13 mouse cellular contexts compared by ENCODE assay signal in the genomic region with DNA sequence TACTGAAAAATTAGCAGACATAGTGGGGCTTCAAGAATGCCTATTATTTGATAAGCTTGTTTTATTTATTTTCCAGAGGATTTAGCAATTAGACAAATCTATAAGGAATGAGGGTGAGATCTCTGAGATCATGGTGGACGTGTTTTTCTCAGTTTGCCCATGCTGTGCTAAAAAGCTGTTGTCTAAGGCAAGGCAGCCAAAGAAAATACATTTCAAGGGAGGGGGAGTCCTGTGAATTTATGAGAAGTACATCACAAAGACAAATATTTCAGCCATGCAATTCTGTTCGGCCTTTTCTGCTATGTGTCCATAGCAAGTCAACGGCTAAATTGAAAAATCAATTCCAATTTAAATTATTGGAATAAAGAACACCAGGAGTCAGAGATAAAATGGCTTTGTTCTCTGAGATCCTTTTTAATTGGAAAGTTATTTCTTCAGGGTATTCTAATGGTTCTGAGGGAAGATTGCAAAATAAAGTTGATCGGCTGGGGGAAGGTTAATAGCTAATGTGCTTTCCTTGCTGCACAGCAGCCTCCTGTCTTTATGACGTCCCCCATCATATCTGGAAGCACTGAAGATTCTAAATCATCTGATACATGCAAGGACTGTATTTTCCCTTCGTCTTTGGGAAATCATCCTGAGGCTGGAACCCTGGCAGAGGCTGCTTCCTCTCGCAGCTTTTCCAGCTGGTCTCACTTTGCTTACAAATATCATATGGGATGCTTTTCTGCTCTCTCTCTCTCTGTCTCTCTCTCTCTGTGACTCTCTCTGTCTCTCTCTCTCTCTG.
A peak's percentile ranks its signal among the peaks of the same experiment; 100 is the strongest.
DNase-seq lines count a peak whose midpoint lies in the region; ATAC-seq lines count a peak whose summit lies in the region.
"Had no signal": no experiment of that assay in that cellular context is flagged by ENCODE, and none has a peak within 500 bp of the region (broad histone marks: within the 10 kb centered on the region; RNA-seq: fewer than 3 reads in every experiment).

No protein-coding gene starts in this region.

- WGBS in embryonic facial prominence, embryonic 11.5 days: 41% methylated on average over 7 of the region's 7 CpGs
- 47% methylated on average over 7 of the region's 7 CpGs for WGBS in embryonic facial prominence, embryonic 10.5 days
- 45% methylated on average over 7 of the region's 7 CpGs for WGBS in kidney, embryonic 15.5 days
- WGBS in hindbrain, embryonic 14.5 days: 18% methylated on average over 7 of the region's 7 CpGs
- WGBS in neural tube, embryonic 13.5 days: 17% methylated on average over 7 of the region's 7 CpGs

- H3K9me3 ChIP-seq in embryonic facial prominence, embryonic 11.5 days (replicated peaks; ENCODE audit: control insufficient read depth, low read length): no peaks in the 10 kb centered on the region
- no peaks in the 10 kb centered on the region for H3K9me3 ChIP-seq in embryonic facial prominence, embryonic 10.5 days
- H3K9me3 ChIP-seq in kidney, embryonic 15.5 days (replicated peaks): no peaks in the 10 kb centered on the region
- no peaks in the 10 kb centered on the region for H3K9me3 ChIP-seq in hindbrain, embryonic 14.5 days (ENCODE audit: control insufficient read depth, low read length)
- no peaks in the 10 kb centered on the region for H3K9me3 ChIP-seq in neural tube, embryonic 13.5 days
- H3K9me3 ChIP-seq: embryonic facial prominence, embryonic 15.5 days; neural tube, embryonic 12.5 days had no signal

- no peak overlapping the region for H3K27ac ChIP-seq in embryonic facial prominence, embryonic 11.5 days (replicated peaks; ENCODE audit: low read depth, low read length)
- H3K27ac ChIP-seq in embryonic facial prominence, embryonic 10.5 days (replicated peaks): no peak overlapping the region
- H3K27ac ChIP-seq in kidney, embryonic 15.5 days: no peak overlapping the region
- H3K27ac ChIP-seq in hindbrain, embryonic 14.5 days: peak overlapping the region; percentile 56
- peak overlapping the region; percentile 78 for H3K27ac ChIP-seq in neural tube, embryonic 13.5 days (replicated peaks)
- H3K27ac ChIP-seq: embryonic facial prominence, embryonic 15.5 days; neural tube, embryonic 12.5 days had no signal

- no peak for ATAC-seq in embryonic facial prominence, embryonic 11.5 days (replicated peaks; ENCODE audit: insufficient number of reproducible peaks, low FRiP score, low TSS enrichment, low read depth)
- no peak for ATAC-seq in kidney, embryonic 15.5 days (replicated peaks; ENCODE audit: low FRiP score)
- ATAC-seq in hindbrain, embryonic 14.5 days (ENCODE audit: low FRiP score): peak; percentile 51; the same call in 1 of the 2 replicates
- ATAC-seq in neural tube, embryonic 13.5 days (ENCODE audit: low read depth): peak; percentile 61; the same call in 1 of the 2 replicates

- H3K4me2 ChIP-seq in embryonic facial prominence, embryonic 11.5 days (ENCODE audit: low read depth, low read length): no peak overlapping the region
- H3K4me2 ChIP-seq in kidney, embryonic 15.5 days: no peak overlapping the region
- peak overlapping the region; percentile 15; the same call in 1 of the 2 replicates for H3K4me2 ChIP-seq in hindbrain, embryonic 14.5 days (replicated peaks)
- peak overlapping the region; percentile 13; the same call in 1 of the 2 replicates for H3K4me2 ChIP-seq in neural tube, embryonic 13.5 days
- H3K4me2 ChIP-seq: embryonic facial prominence, embryonic 15.5 days; neural tube, embryonic 12.5 days had no signal

- DNase-seq in embryonic facial prominence, embryonic 11.5 days (ENCODE audit: low spot score): peak; percentile 30
- no peak for DNase-seq in embryonic facial prominence, embryonic 10.5 days (ENCODE audit: low spot score)
- DNase-seq in kidney, postnatal 10 days: peak; percentile 30
- DNase-seq in hindbrain, embryonic 14.5 days (ENCODE audit: low spot score): peak; percentile 37
- DNase-seq in adrenal gland, adult 8-10 months: no peak
- DNase-seq in thymus, postnatal 0 days (ENCODE audit: low spot score): no peak
- DNase-seq: adrenal gland, adult 2 months; B cell, adult 2 months; liver had no signal

- no peaks in the 10 kb centered on the region for H3K27me3 ChIP-seq in embryonic facial prominence, embryonic 11.5 days (ENCODE audit: control insufficient read depth, insufficient read depth, low read length)
- no peaks in the 10 kb centered on the region for H3K27me3 ChIP-seq in embryonic facial prominence, embryonic 10.5 days (replicated peaks; ENCODE audit: low read depth, poor library complexity, severe bottlenecking)
- no peaks in the 10 kb centered on the region for H3K27me3 ChIP-seq in kidney, embryonic 15.5 days
- H3K27me3 ChIP-seq in hindbrain, embryonic 14.5 days (ENCODE audit: control insufficient read depth, insufficient read depth, low read length): no peaks in the 10 kb centered on the region
- H3K27me3 ChIP-seq in neural tube, embryonic 13.5 days: no peaks in the 10 kb centered on the region
- H3K27me3 ChIP-seq: embryonic facial prominence, embryonic 15.5 days; neural tube, embryonic 12.5 days had no signal

- H3K36me3 ChIP-seq in embryonic facial prominence, embryonic 11.5 days (replicated peaks; ENCODE audit: control insufficient read depth, insufficient read depth, low read depth, low read length): no peaks in the 10 kb centered on the region
- no peaks in the 10 kb centered on the region for H3K36me3 ChIP-seq in embryonic facial prominence, embryonic 10.5 days (replicated peaks)
- H3K36me3 ChIP-seq in kidney, embryonic 15.5 days: no peaks in the 10 kb centered on the region
- no peaks in the 10 kb centered on the region for H3K36me3 ChIP-seq in hindbrain, embryonic 14.5 days (replicated peaks; ENCODE audit: control insufficient read depth, insufficient read depth)
- H3K36me3 ChIP-seq in neural tube, embryonic 13.5 days: no peaks in the 10 kb centered on the region
- H3K36me3 ChIP-seq: embryonic facial prominence, embryonic 15.5 days; neural tube, embryonic 12.5 days had no signal

- no peak overlapping the region for H3K9ac ChIP-seq in embryonic facial prominence, embryonic 11.5 days (replicated peaks; ENCODE audit: low read length)
- H3K9ac ChIP-seq in kidney, embryonic 15.5 days: no peak overlapping the region
- peak overlapping the region; percentile 12; the same call in 1 of the 2 replicates for H3K9ac ChIP-seq in hindbrain, embryonic 14.5 days
- no peak overlapping the region for H3K9ac ChIP-seq in neural tube, embryonic 13.5 days
- H3K9ac ChIP-seq: embryonic facial prominence, embryonic 15.5 days; neural tube, embryonic 12.5 days had no signal

- H3K4me3 ChIP-seq in embryonic facial prominence, embryonic 11.5 days (ENCODE audit: low read depth, low read length): no peak overlapping the region
- no peak overlapping the region for H3K4me3 ChIP-seq in embryonic facial prominence, embryonic 10.5 days
- no peak overlapping the region for H3K4me3 ChIP-seq in kidney, embryonic 15.5 days (replicated peaks)
- no peak overlapping the region for H3K4me3 ChIP-seq in hindbrain, embryonic 14.5 days (replicated peaks; ENCODE audit: low read length)
- H3K4me3 ChIP-seq in neural tube, embryonic 13.5 days: no peak overlapping the region
- H3K4me3 ChIP-seq: embryonic facial prominence, embryonic 15.5 days; neural tube, embryonic 12.5 days had no signal

- no peaks in the 10 kb centered on the region for H3K4me1 ChIP-seq in embryonic facial prominence, embryonic 11.5 days (ENCODE audit: control insufficient read depth, insufficient read depth, low read length)
- peaks cover 7% of the 10 kb centered on the region; the same call in 1 of the 2 replicates for H3K4me1 ChIP-seq in embryonic facial prominence, embryonic 10.5 days
- H3K4me1 ChIP-seq in kidney, embryonic 15.5 days: no peaks in the 10 kb centered on the region
- 0 out of 2 replicates have a peak, but pooled peaks cover 5% of the 10 kb centered on the region for H3K4me1 ChIP-seq in hindbrain, embryonic 14.5 days (replicated peaks; ENCODE audit: control insufficient read depth, insufficient read depth, low read length)
- H3K4me1 ChIP-seq in neural tube, embryonic 13.5 days (replicated peaks): 0 out of 2 replicates have a peak, but pooled peaks cover 7% of the 10 kb centered on the region
- H3K4me1 ChIP-seq: embryonic facial prominence, embryonic 15.5 days; neural tube, embryonic 12.5 days had no signal

Comparison
In these comparisons a context has a peak if more than half of its experiments do, and no peak if none do; other contexts are left out.
1. DNase-seq: peak in embryonic facial prominence, embryonic 11.5 days (single experiment), kidney, postnatal 10 days (single experiment) and hindbrain, embryonic 14.5 days (single experiment); none in embryonic facial prominence, embryonic 10.5 days (single experiment), adrenal gland, adult 8-10 months (single experiment) and thymus, postnatal 0 days (single experiment).
2. ATAC-seq: peak in hindbrain, embryonic 14.5 days (single experiment) and neural tube, embryonic 13.5 days (single experiment); none in embryonic facial prominence, embryonic 11.5 days (single experiment) and kidney, embryonic 15.5 days (single experiment).
3. H3K27ac ChIP-seq: peak in hindbrain, embryonic 14.5 days (single experiment) and neural tube, embryonic 13.5 days (single experiment); none in embryonic facial prominence, embryonic 11.5 days (single experiment), embryonic facial prominence, embryonic 10.5 days (single experiment) and kidney, embryonic 15.5 days (single experiment).
4. H3K4me2 ChIP-seq: peak in hindbrain, embryonic 14.5 days (single experiment) and neural tube, embryonic 13.5 days (single experiment); none in embryonic facial prominence, embryonic 11.5 days (single experiment) and kidney, embryonic 15.5 days (single experiment).